Mouse (Mus musculus) neural tube, embryonic 12.5 days (tissue): ENCODE measurements at regions not wholly inside any gene's neighbourhood (a gene's known extent, or its start where the extent isn't known, plus 50 kb on each side); places are given as distances from the start of the nearest gene placed in this dataset.

Source experiments
- ATAC-seq: fragments of 200-750 bp; cut with Nextera tagmentation; 2 replicates; pipeline ENCODE4 v1.8.0; 2017; ENCODE audit warnings: low read depth, mild to moderate bottlenecking, moderate TSS enrichment, moderate library complexity; ENCODE audit not compliant: low FRiP score
- H3K27ac ChIP-seq: fragments of 300-500 bp; sonication (generic); 2 replicates; pipeline ENCODE4 v1.5.1; 2016
- H3K27me3 ChIP-seq: fragments of 300-500 bp; sonication (generic); replicated peaks from 2 replicates; pipeline ENCODE4 v1.6.1; 2016; ENCODE audit warnings: mild to moderate bottlenecking
- H3K36me3 ChIP-seq: fragments of 300-500 bp; sonication (generic); 2 replicates; pipeline ENCODE4 v1.6.1; 2016; ENCODE audit warnings: mild to moderate bottlenecking
- H3K4me1 ChIP-seq: fragments of 300-500 bp; sonication (generic); 2 replicates; pipeline ENCODE4 v1.6.1; 2016
- H3K4me2 ChIP-seq: fragments of 300-500 bp; sonication (generic); replicated peaks from 2 replicates; pipeline ENCODE4 v1.6.1; 2016; ENCODE audit warnings: mild to moderate bottlenecking
- H3K4me3 ChIP-seq: fragments of 300-500 bp; sonication (generic); 2 replicates; pipeline ENCODE4 v1.5.1; 2016
- H3K9ac ChIP-seq: fragments of 300-500 bp; sonication (generic); 2 replicates; pipeline ENCODE4 v1.6.1; 2016; ENCODE audit warnings: mild to moderate bottlenecking
- H3K9me3 ChIP-seq: fragments of 300-500 bp; sonication (generic); 2 replicates; pipeline ENCODE4 v1.6.1; 2016; ENCODE audit warnings: mild to moderate bottlenecking
- WGBS: fragments of 180-500 bp; shearing (Covaris S2); methylation state at CpG from one replicate; pipeline ENCODE4 v1.1.7; 2016; 5-methylcytosine and 5-hydroxymethylcytosine counted together

- Histone ChIP-seq H3K27me3 (no peaks in the 10 kb centered on the region), H3K9ac (no peak overlapping the region), H3K4me2 (no peak overlapping the region), H3K9me3 (no peaks in the 10 kb centered on the region), H3K4me1 (no peaks in the 10 kb centered on the region), H3K4me3 (no peak overlapping the region), H3K27ac (no peak overlapping the region), H3K36me3 (no peaks in the 10 kb centered on the region)
- no peak for ATAC-seq
- WGBS: 89% methylated on average over 2 of the region's 2 CpGs
These were observed 106.3 kb downstream of the Cysltr2 start for GRCm38 (mm10) chr14:72942571-72942970.

DNA sequence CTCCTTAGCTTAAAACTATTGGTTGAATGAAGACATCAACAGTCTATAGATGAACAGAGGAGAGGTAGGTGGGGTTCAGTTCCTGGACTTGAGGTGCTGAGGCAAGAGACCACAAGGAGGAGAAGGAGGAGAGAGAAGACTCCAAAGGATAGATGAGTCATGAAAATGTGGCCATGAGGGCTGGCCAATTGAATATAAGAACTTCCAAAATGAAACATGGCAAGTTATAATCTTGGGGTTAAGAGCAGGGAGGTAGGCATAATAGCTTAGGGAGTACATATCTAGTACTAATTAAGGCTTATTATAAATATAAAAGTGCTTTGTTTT, 109.9 kb downstream of the Cysltr2 start:
- ATAC-seq: no peak
- Histone ChIP-seq H3K9ac (no peak overlapping the region), H3K27ac (no peak overlapping the region), H3K36me3 (no peaks in the 10 kb centered on the region), H3K9me3 (no peaks in the 10 kb centered on the region), H3K4me3 (no peak overlapping the region), H3K4me1 (no peaks in the 10 kb centered on the region), H3K4me2 (no peak overlapping the region), H3K27me3 (no peaks in the 10 kb centered on the region)

- Histone ChIP-seq H3K4me2 (no peak overlapping the region), H3K27ac (no peak overlapping the region), H3K36me3 (no peaks in the 10 kb centered on the region), H3K9me3 (no peaks in the 10 kb centered on the region), H3K9ac (no peak overlapping the region), H3K4me1 (no peaks in the 10 kb centered on the region), H3K4me3 (no peak overlapping the region), H3K27me3 (no peaks in the 10 kb centered on the region)
- ATAC-seq: no peak
These were observed 110.4 kb downstream of the Cysltr2 start for GRCm38 (mm10) chr14:72938382-72939066.

GRCm38 (mm10) chr14:72933598-72933997, 115.3 kb downstream of the Cysltr2 start:
- Histone ChIP-seq H3K27ac (no peak overlapping the region), H3K9ac (no peak overlapping the region), H3K4me1 (no peaks in the 10 kb centered on the region), H3K4me3 (no peak overlapping the region), H3K9me3 (no peaks in the 10 kb centered on the region), H3K36me3 (no peaks in the 10 kb centered on the region), H3K4me2 (no peak overlapping the region), H3K27me3 (no peaks in the 10 kb centered on the region)
- no peak for ATAC-seq

DNA sequence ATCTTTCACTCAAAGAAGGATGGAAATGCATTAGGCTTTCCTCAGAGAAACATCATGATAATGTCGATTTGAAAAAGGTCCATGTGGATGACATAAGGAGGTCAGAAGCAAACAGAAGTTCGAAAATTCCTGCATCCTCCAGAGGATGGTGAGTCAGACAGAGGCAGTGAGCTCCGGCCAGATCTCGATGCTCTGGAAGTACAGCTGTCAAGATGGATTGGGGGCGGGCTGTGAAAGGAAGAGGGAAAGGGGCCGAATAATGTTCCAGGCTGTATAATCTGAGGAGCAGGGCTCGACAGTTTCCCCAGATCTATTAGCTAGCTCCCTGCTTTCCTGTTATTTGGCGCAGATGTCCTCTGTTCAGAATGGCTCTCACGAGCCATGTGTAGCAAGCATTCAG, 116.6 kb downstream of the Cysltr2 start:
- no peaks in the 10 kb centered on the region for H3K4me1 ChIP-seq
- no peaks in the 10 kb centered on the region for H3K36me3 ChIP-seq
- H3K4me3 ChIP-seq: no peak overlapping the region
- no peak overlapping the region for H3K27ac ChIP-seq
- ATAC-seq: no peak
- H3K4me2 ChIP-seq: no peak overlapping the region
- H3K9ac ChIP-seq: no peak overlapping the region
- H3K9me3 ChIP-seq: no peaks in the 10 kb centered on the region
- no peaks in the 10 kb centered on the region for H3K27me3 ChIP-seq
- 72% methylated on average over 9 of the region's 9 CpGs for WGBS

GRCm38 (mm10) chr14:72901171-72901926, 147.6 kb downstream of the Cysltr2 start:
- 90% methylated on average over 11 of the region's 11 CpGs for WGBS
- Histone ChIP-seq H3K27me3 (no peaks in the 10 kb centered on the region), H3K4me3 (no peak overlapping the region), H3K9me3 (no peaks in the 10 kb centered on the region), H3K27ac (no peak overlapping the region), H3K36me3 (no peaks in the 10 kb centered on the region), H3K4me2 (no peak overlapping the region), H3K4me1 (no peaks in the 10 kb centered on the region), H3K9ac (no peak overlapping the region)
- no peak for ATAC-seq

GRCm38 (mm10) chr14:72899630-72900029, 149.3 kb downstream of the Cysltr2 start:
- WGBS: 90% methylated on average over 4 of the region's 4 CpGs
- Histone ChIP-seq H3K4me2 (no peak overlapping the region), H3K9me3 (no peaks in the 10 kb centered on the region), H3K4me1 (no peaks in the 10 kb centered on the region), H3K27ac (no peak overlapping the region), H3K27me3 (no peaks in the 10 kb centered on the region), H3K4me3 (no peak overlapping the region), H3K9ac (no peak overlapping the region), H3K36me3 (no peaks in the 10 kb centered on the region)
- no peak for ATAC-seq

DNA sequence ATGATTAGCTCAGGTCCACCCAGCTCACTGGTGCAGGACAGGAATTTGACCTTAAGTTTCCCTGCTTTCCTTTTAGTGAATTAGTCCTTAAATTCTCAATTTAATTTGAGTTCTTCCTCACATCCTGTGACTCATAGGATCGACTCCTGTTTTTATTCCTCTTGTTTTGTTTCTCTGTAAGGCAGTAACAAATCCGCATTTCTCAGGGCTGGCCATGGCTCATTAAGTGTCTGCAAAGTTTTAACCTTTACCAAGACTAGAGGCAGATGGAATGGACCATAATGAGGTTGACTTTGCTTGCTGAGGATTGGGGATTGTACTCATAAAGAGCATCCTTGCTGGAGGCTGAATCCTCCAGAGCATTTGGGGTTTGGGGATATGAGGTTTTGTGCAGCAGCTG, 156.6 kb downstream of the Cysltr2 start:
- 74% methylated on average over 2 of the region's 2 CpGs for WGBS
- Histone ChIP-seq H3K27me3 (no peaks in the 10 kb centered on the region), H3K4me3 (no peak overlapping the region), H3K4me1 (no peaks in the 10 kb centered on the region), H3K9me3 (no peaks in the 10 kb centered on the region), H3K4me2 (no peak overlapping the region), H3K27ac (no peak overlapping the region), H3K9ac (no peak overlapping the region), H3K36me3 (no peaks in the 10 kb centered on the region)
- no peak for ATAC-seq

DNA sequence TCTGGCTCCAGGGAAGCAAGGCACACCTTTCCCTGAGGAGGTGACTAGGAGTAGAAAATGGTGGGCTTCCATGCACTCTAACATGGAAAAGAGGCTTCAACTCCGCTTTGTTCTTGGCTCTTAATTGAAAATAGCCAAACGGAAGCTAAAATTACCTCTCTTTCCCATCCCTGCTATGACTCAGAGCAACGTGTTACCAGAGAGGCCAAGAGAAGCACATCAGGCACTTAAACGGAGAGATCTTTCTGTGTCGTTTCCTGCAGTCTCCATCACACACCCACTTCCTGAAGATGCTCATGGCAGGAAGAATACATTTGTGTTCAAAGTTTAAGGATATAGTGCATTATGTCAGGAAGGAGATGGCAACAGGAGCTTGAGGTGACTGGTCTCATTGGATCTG, 159.3 kb downstream of the Cysltr2 start:
- H3K9ac ChIP-seq: no peak overlapping the region
- H3K27ac ChIP-seq: no peak overlapping the region
- H3K4me1 ChIP-seq: no peaks in the 10 kb centered on the region
- no peak overlapping the region for H3K4me3 ChIP-seq
- no peaks in the 10 kb centered on the region for H3K27me3 ChIP-seq
- 83% methylated on average over 5 of the region's 5 CpGs for WGBS
- H3K9me3 ChIP-seq: no peaks in the 10 kb centered on the region
- H3K36me3 ChIP-seq: no peaks in the 10 kb centered on the region
- no peak for ATAC-seq
- H3K4me2 ChIP-seq: no peak overlapping the region

DNA sequence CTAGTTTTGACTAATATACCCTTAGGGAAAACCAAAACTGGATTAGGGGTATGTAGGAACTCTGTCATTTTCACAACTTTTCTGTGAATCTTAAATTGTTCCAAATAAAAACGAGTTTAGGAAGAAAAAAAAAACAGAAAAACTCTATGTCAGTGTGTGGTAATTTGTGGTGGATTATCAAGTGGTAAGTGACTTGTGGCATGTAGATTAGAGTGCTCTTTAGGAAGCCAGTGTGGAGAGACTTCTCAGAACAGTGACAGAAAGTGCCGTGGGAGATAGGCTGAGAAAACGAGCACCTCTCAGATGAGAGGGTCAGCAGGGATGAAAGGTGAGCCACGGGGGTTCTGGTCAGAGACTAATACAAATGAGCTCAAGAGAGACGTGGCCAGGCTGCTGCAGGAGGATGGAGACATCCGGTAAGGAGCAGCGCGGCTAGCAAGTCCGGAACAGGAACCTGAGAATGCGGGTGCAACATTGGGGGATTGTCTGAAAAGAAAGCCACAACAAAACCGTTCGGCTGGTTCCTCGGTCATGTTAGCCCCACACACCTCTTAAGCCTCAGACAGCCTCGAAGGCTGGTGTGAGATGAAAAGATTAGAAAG, 161.3 kb downstream of the Cysltr2 start:
- Histone ChIP-seq H3K4me1 (no peaks in the 10 kb centered on the region), H3K4me3 (no peak overlapping the region), H3K9ac (no peak overlapping the region), H3K36me3 (no peaks in the 10 kb centered on the region), H3K4me2 (no peak overlapping the region), H3K27me3 (no peaks in the 10 kb centered on the region), H3K9me3 (no peaks in the 10 kb centered on the region), H3K27ac (no peak overlapping the region)
- ATAC-seq: no peak
- WGBS: 57% methylated on average over 14 of the region's 14 CpGs

GRCm38 (mm10) chr14:72886935-72887369, 162.0 kb downstream of the Cysltr2 start:
- H3K4me2 ChIP-seq: no peak overlapping the region
- H3K27ac ChIP-seq: no peak overlapping the region
- no peaks in the 10 kb centered on the region for H3K4me1 ChIP-seq
- H3K9ac ChIP-seq: no peak overlapping the region
- 82% methylated on average over 12 of the region's 12 CpGs for WGBS
- no peaks in the 10 kb centered on the region for H3K36me3 ChIP-seq
- no peaks in the 10 kb centered on the region for H3K9me3 ChIP-seq
- H3K27me3 ChIP-seq: no peaks in the 10 kb centered on the region
- no peak for ATAC-seq
- H3K4me3 ChIP-seq: no peak overlapping the region

DNA sequence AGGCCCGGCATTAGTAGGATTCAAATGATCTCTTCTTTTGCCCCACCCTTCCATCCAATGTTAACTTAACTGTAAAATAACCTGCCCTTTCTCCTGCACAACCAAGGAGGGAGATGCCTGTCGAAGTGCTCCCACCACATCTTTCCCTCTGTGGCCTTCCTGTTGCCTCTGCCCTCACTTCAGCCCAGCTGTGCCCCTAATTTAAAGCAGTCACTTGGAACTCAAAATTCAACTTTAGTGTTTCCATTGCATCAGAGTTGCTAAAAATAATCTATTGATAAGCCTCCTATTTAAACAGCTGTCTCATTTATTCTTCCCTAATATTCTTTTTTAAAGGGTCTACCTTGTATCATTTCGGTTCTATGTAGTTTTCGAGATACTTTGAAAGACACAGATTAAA, 163.1 kb downstream of the Cysltr2 start:
- 90% methylated on average over 4 of the region's 4 CpGs for WGBS

DNA sequence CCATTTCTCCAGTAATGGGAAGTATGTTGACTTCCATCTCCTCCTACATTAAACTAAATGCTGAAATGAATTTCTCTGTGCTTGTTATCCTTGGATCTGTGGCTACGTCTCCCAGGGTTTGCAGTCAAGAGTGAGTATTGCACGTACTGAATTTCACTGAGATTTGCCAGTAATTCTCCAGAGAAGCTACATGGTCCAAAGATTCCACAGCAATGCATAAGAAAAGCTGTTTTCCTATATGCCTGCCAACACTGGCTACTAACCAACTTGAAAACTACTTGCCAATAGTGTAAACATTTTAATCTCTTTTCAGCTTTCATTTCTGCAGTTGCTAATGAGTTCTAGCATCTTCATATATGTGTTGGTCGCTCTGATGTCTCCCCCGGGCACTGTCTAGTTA, 164.4 kb downstream of the Cysltr2 start:
- ATAC-seq: no peak
- H3K27me3 ChIP-seq: no peaks in the 10 kb centered on the region
- 85% methylated on average over 4 of the region's 4 CpGs for WGBS
- H3K36me3 ChIP-seq: no peaks in the 10 kb centered on the region
- no peak overlapping the region for H3K4me3 ChIP-seq
- no peak overlapping the region for H3K9ac ChIP-seq
- no peaks in the 10 kb centered on the region for H3K9me3 ChIP-seq
- no peaks in the 10 kb centered on the region for H3K4me1 ChIP-seq
- no peak overlapping the region for H3K4me2 ChIP-seq
- no peak overlapping the region for H3K27ac ChIP-seq

More for the DNA sequence above, 163.1 kb downstream of the Cysltr2 start:
- H3K4me1 ChIP-seq: no peaks in the 10 kb centered on the region
- H3K4me3 ChIP-seq: no peak overlapping the region
- no peaks in the 10 kb centered on the region for H3K9me3 ChIP-seq
- no peak overlapping the region for H3K27ac ChIP-seq
- H3K4me2 ChIP-seq: no peak overlapping the region
- no peaks in the 10 kb centered on the region for H3K27me3 ChIP-seq
- no peak for ATAC-seq
- H3K9ac ChIP-seq: no peak overlapping the region
- H3K36me3 ChIP-seq: no peaks in the 10 kb centered on the region
